Mouse (Mus musculus) ES-Bruce4 (cell line): ENCODE data around the gene Arhgef17. TPM values are rescaled to one million over a fixed set of nuclear protein-coding genes. Genes with fewer than 3 reads are reported as not detected.

Experiments used
- H3K27ac ChIP-seq: 2 replicates; pipeline ENCODE4 v1.5.1; 2012; ENCODE audit warnings: low read length, inconsistent platforms; ENCODE audit not compliant: insufficient read depth
- H3K27me3 ChIP-seq: 2 replicates; pipeline ENCODE4 v1.6.1; 2012; ENCODE audit warnings: mild to moderate bottlenecking, low read length, inconsistent platforms; ENCODE audit not compliant: control insufficient read depth, poor library complexity, insufficient read depth, severe bottlenecking
- H3K36me3 ChIP-seq: 2 replicates; pipeline ENCODE4 v1.6.1; 2012; ENCODE audit warnings: inconsistent platforms, mild to moderate bottlenecking, low read length, moderate library complexity; ENCODE audit not compliant: control insufficient read depth, poor library complexity, insufficient read depth, severe bottlenecking
- H3K4me1 ChIP-seq: one replicate; pipeline ENCODE4 v1.8.1; 2011; ENCODE audit warnings: low read length; ENCODE audit not compliant: control insufficient read depth, insufficient read depth
- H3K4me3 ChIP-seq: 2 replicates; pipeline ENCODE4 v1.5.1; 2011; ENCODE audit warnings: low read depth, mild to moderate bottlenecking, low read length
- H3K9ac ChIP-seq: 2 replicates; pipeline ENCODE4 v1.6.1; 2012; ENCODE audit warnings: low read depth, mild to moderate bottlenecking, inconsistent platforms; ENCODE audit not compliant: poor library complexity, severe bottlenecking
- H3K9me3 ChIP-seq: replicated peaks from 2 replicates; pipeline ENCODE4 v1.6.1; 2012; ENCODE audit warnings: mild to moderate bottlenecking, low read length, inconsistent platforms; ENCODE audit not compliant: control insufficient read depth, poor library complexity, insufficient read depth, severe bottlenecking
- CTCF ChIP-seq: IDR thresholded peaks from one replicate; pipeline ENCODE4 v1.8.1; 2011; ENCODE audit warnings: low read depth, low read length
- EP300 ChIP-seq: IDR thresholded peaks from 2 replicates; pipeline ENCODE4 v1.6.1; 2011; ENCODE audit warnings: low read depth, low read length; ENCODE audit not compliant: insufficient read depth
- POLR2A ChIP-seq: IDR thresholded peaks from one replicate; pipeline ENCODE4 v1.8.1; 2011; ENCODE audit warnings: low read length; ENCODE audit not compliant: insufficient read depth
- polyA plus RNA-seq: library from polyadenylated mRNA; stranded (reverse); fragments of >200 nt; gene quantifications from 2 replicates; pipeline ENCODE4 v1.2.4, GENCODE M21; 2011; ENCODE audit warnings: low read depth; ENCODE audit not compliant: missing spikeins, insufficient read depth, insufficient read length

The Arhgef17 gene
- polyA plus RNA-seq, 1 experiment, result 21.0 TPM

GRCm38 (mm10) chr7:100908061-100908460, 23.8 kb downstream of the Arhgef17 start:
- no peaks in the 10 kb centered on the region for H3K27me3 ChIP-seq
- no peak overlapping the region for H3K27ac ChIP-seq
- H3K4me3 ChIP-seq, result no peak overlapping the region
- peak overlapping the region; percentile 13; the same call in 1 of the 2 replicates for H3K9ac ChIP-seq
- no peaks in the 10 kb centered on the region for H3K4me1 ChIP-seq
- TF ChIP-seq CTCF (no peak), EP300 (no peak), POLR2A (no peak)
- H3K9me3 ChIP-seq, result no peaks in the 10 kb centered on the region
- no peaks in the 10 kb centered on the region for H3K36me3 ChIP-seq

GRCm38 (mm10) chr7:100907231-100907630, 24.7 kb downstream of the Arhgef17 start:
- no peaks in the 10 kb centered on the region for H3K27me3 ChIP-seq
- no peaks in the 10 kb centered on the region for H3K36me3 ChIP-seq
- TF ChIP-seq EP300, result no peak
- TF ChIP-seq CTCF, result peak; percentile 94
- H3K4me3 ChIP-seq, result no peak overlapping the region
- no peak overlapping the region for H3K27ac ChIP-seq
- no peak overlapping the region for H3K9ac ChIP-seq
- H3K9me3 ChIP-seq, result no peaks in the 10 kb centered on the region
- H3K4me1 ChIP-seq, result no peaks in the 10 kb centered on the region

GRCm38 (mm10) chr7:100906029-100906789, 25.7 kb downstream of the Arhgef17 start:
- Histone ChIP-seq H3K4me1 (no peaks in the 10 kb centered on the region), H3K27me3 (no peaks in the 10 kb centered on the region), H3K27ac (no peak overlapping the region), H3K9me3 (no peaks in the 10 kb centered on the region), H3K9ac (no peak overlapping the region), H3K4me3 (no peak overlapping the region), H3K36me3 (no peaks in the 10 kb centered on the region)
- TF ChIP-seq POLR2A (no peak), CTCF (no peak), EP300 (no peak)

GRCm38 (mm10) chr7:100905037-100905436, 26.9 kb downstream of the Arhgef17 start:
- H3K4me1 ChIP-seq, result no peaks in the 10 kb centered on the region
- no peak overlapping the region for H3K27ac ChIP-seq
- H3K9me3 ChIP-seq, result no peaks in the 10 kb centered on the region
- H3K36me3 ChIP-seq, result no peaks in the 10 kb centered on the region
- H3K27me3 ChIP-seq, result no peaks in the 10 kb centered on the region
- H3K4me3 ChIP-seq, result no peak overlapping the region
- TF ChIP-seq CTCF (no peak), EP300 (no peak), POLR2A (no peak)
- no peak overlapping the region for H3K9ac ChIP-seq

- Histone ChIP-seq H3K27ac (no peak overlapping the region), H3K9me3 (no peaks in the 10 kb centered on the region), H3K9ac (no peak overlapping the region), H3K4me1 (no peaks in the 10 kb centered on the region), H3K4me3 (no peak overlapping the region), H3K27me3 (no peaks in the 10 kb centered on the region), H3K36me3 (no peaks in the 10 kb centered on the region)
- no peak for TF ChIP-seq EP300
- no peak for TF ChIP-seq CTCF
- TF ChIP-seq POLR2A, result no peak
These were observed 27.3 kb downstream of the Arhgef17 start for GRCm38 (mm10) chr7:100904612-100905011.

GRCm38 (mm10) chr7:100902451-100903137, 29.3 kb downstream of the Arhgef17 start:
- Histone ChIP-seq H3K9ac (no peak overlapping the region), H3K27ac (no peak overlapping the region), H3K9me3 (no peaks in the 10 kb centered on the region), H3K4me1 (no peaks in the 10 kb centered on the region), H3K27me3 (no peaks in the 10 kb centered on the region), H3K36me3 (no peaks in the 10 kb centered on the region), H3K4me3 (no peak overlapping the region)
- TF ChIP-seq POLR2A (no peak), EP300 (no peak), CTCF (peak; percentile 49)
